Comparison of ENCODE assay signal across 8 mouse cellular contexts in the genomic region with DNA sequence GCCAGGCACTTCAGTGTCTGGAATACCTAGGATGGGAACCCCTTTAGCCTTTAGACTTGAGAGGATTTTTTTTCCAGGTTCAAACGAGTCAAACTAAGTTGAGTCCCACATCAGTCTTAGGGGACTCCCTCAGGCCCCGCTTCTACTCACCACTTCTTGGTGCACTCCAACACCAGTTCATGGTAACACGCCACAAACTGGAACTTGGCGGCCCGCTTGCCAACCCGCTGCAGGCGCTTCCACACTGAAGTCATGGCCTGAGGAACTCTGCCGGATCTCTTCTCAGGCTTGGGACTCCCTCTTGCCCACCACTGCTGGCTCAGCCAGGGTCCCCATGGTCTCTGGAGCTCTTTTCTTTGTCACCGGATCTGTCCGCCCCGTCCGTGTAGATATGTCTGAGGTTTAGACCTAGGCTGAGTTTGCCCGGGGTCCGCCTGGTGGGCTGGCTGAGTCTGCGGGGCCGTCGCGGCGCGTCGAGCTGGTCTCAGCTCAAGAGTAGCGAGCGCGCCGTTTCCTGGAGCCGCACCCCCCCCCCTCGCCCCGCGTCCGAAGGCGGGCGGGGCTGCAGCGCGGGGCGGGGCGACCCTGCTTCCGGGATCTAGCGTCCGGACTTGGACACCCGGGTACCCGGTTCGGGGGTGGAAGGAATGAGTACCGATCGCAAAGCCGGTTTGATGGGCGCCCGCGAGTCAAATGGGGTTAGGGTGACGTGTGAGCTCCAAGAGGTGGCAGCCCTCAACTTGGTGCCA. TPM values are rescaled to one million over a fixed set of nuclear protein-coding genes. Genes with fewer than 3 reads are reported as not detected.
DNase-seq lines count a peak whose midpoint lies in the region; ATAC-seq lines count a peak whose summit lies in the region.

A gene (minus strand): TSS at position 551 of the 749 bp plus-strand sequence.

- ATAC-seq in embryonic facial prominence, embryonic 12.5 days (ENCODE audit: insufficient number of reproducible peaks, insufficient read depth, low FRiP score, low TSS enrichment) = no peak
- ATAC-seq in heart, embryonic 11.5 days (replicated peaks; ENCODE audit: insufficient number of reproducible peaks, low FRiP score, low TSS enrichment) = no peak; the same call in 1 of the 2 replicates
- 0 out of 2 replicates have a peak, but pooled peaks have one; percentile 4 for ATAC-seq in kidney, embryonic 15.5 days (replicated peaks; ENCODE audit: low FRiP score)
- ATAC-seq in liver, embryonic 16.5 days (ENCODE audit: low read depth) = peak; percentile 37
- ATAC-seq in neural tube, embryonic 14.5 days (ENCODE audit: low read depth) = no peak

- H3K4me2 ChIP-seq in embryonic facial prominence, embryonic 12.5 days (replicated peaks) = peak within 1 kb of the TSS; percentile 97
- peak within 1 kb of the TSS; percentile 93 for H3K4me2 ChIP-seq in heart, embryonic 11.5 days
- H3K4me2 ChIP-seq in kidney, embryonic 15.5 days = peak within 1 kb of the TSS; percentile 87
- peak within 1 kb of the TSS; percentile 93 for H3K4me2 ChIP-seq in liver, embryonic 16.5 days (ENCODE audit: low read depth, low read length)
- H3K4me2 ChIP-seq in neural tube, embryonic 14.5 days (ENCODE audit: low read depth, low read length) = peak within 1 kb of the TSS; percentile 99

- H3K4me3 ChIP-seq in embryonic facial prominence, embryonic 12.5 days = peak within 1 kb of the TSS; percentile 89
- H3K4me3 ChIP-seq in heart, embryonic 11.5 days (ENCODE audit: low read depth, low read length) = peak within 1 kb of the TSS; percentile 97
- H3K4me3 ChIP-seq in kidney, embryonic 15.5 days (replicated peaks) = peak within 1 kb of the TSS; percentile 97
- H3K4me3 ChIP-seq in liver, embryonic 16.5 days (ENCODE audit: low read depth, low read length) = peak within 1 kb of the TSS; percentile 92
- peak within 1 kb of the TSS; percentile 73 for H3K4me3 ChIP-seq in neural tube, embryonic 14.5 days (ENCODE audit: low read depth, low read length)

- peaks cover 49% of the 10 kb centered on the region for H3K4me1 ChIP-seq in embryonic facial prominence, embryonic 12.5 days
- peaks cover 52% of the 10 kb centered on the region for H3K4me1 ChIP-seq in heart, embryonic 11.5 days (ENCODE audit: control insufficient read depth, insufficient read depth, low read length)
- peaks cover 66% of the 10 kb centered on the region for H3K4me1 ChIP-seq in kidney, embryonic 15.5 days
- H3K4me1 ChIP-seq in liver, embryonic 16.5 days (ENCODE audit: control insufficient read depth, low read depth, low read length) = peaks cover 61% of the 10 kb centered on the region
- H3K4me1 ChIP-seq in neural tube, embryonic 14.5 days (ENCODE audit: control insufficient read depth, insufficient read depth, low read length) = peaks cover 48% of the 10 kb centered on the region

- peak within 1 kb of the TSS; percentile 59 for H3K27ac ChIP-seq in embryonic facial prominence, embryonic 12.5 days
- peak within 1 kb of the TSS; percentile 91 for H3K27ac ChIP-seq in heart, embryonic 11.5 days (ENCODE audit: low read depth, low read length)
- peak within 1 kb of the TSS; percentile 94 for H3K27ac ChIP-seq in kidney, embryonic 15.5 days
- peak within 1 kb of the TSS; percentile 98 for H3K27ac ChIP-seq in liver, embryonic 16.5 days (ENCODE audit: low read length)
- H3K27ac ChIP-seq in neural tube, embryonic 14.5 days (ENCODE audit: low read depth, low read length) = no peak within 1 kb of the TSS

- H3K36me3 ChIP-seq in embryonic facial prominence, embryonic 12.5 days = peaks cover 35% of the 10 kb centered on the region
- H3K36me3 ChIP-seq in heart, embryonic 11.5 days (ENCODE audit: control insufficient read depth, insufficient read depth, low read length) = peaks cover 18% of the 10 kb centered on the region
- H3K36me3 ChIP-seq in kidney, embryonic 15.5 days = peaks cover 33% of the 10 kb centered on the region
- peaks cover 17% of the 10 kb centered on the region for H3K36me3 ChIP-seq in liver, embryonic 16.5 days (ENCODE audit: control insufficient read depth, insufficient read depth)
- H3K36me3 ChIP-seq in neural tube, embryonic 14.5 days (ENCODE audit: control insufficient read depth, insufficient read depth, low read length) = peaks cover 14% of the 10 kb centered on the region

- H3K27me3 ChIP-seq in embryonic facial prominence, embryonic 12.5 days = no peaks in the 10 kb centered on the region
- no peaks in the 10 kb centered on the region for H3K27me3 ChIP-seq in heart, embryonic 11.5 days (ENCODE audit: control insufficient read depth, insufficient read depth, low read length)
- no peaks in the 10 kb centered on the region for H3K27me3 ChIP-seq in kidney, embryonic 15.5 days
- H3K27me3 ChIP-seq in liver, embryonic 16.5 days (ENCODE audit: control insufficient read depth, insufficient read depth, low read depth, low read length) = no peaks in the 10 kb centered on the region
- H3K27me3 ChIP-seq in neural tube, embryonic 14.5 days (ENCODE audit: control insufficient read depth, insufficient read depth, low read length) = no peaks in the 10 kb centered on the region

- H3K9me3 ChIP-seq in embryonic facial prominence, embryonic 12.5 days = no peaks in the 10 kb centered on the region
- H3K9me3 ChIP-seq in heart, embryonic 11.5 days (replicated peaks; ENCODE audit: control insufficient read depth, low read length) = no peaks in the 10 kb centered on the region
- no peaks in the 10 kb centered on the region for H3K9me3 ChIP-seq in kidney, embryonic 15.5 days (replicated peaks)
- H3K9me3 ChIP-seq in liver, embryonic 16.5 days (replicated peaks; ENCODE audit: control insufficient read depth, low read length) = no peaks in the 10 kb centered on the region
- no peaks in the 10 kb centered on the region for H3K9me3 ChIP-seq in neural tube, embryonic 14.5 days (ENCODE audit: control insufficient read depth, low read length)

- peak; percentile 42 for DNase-seq in right cerebral cortex, postnatal 14 days
- DNase-seq in right cerebral cortex, adult 2 months (ENCODE audit: low spot score in 2 of 2) = no peak
- peak; percentile 71 to 81 for DNase-seq in urinary bladder, postnatal 4 days (ENCODE audit: low spot score in 2 of 2)

- 10% methylated on average over 49 of the region's 49 CpGs for WGBS in embryonic facial prominence, embryonic 12.5 days
- WGBS in heart, embryonic 11.5 days (ENCODE audit: insufficient replicate concordance) = 3% methylated on average over 49 of the region's 49 CpGs
- WGBS in kidney, embryonic 15.5 days = 9% methylated on average over 45 of the region's 49 CpGs
- WGBS in liver, embryonic 16.5 days (ENCODE audit: insufficient replicate concordance) = 2% methylated on average over 43 of the region's 49 CpGs
- WGBS in neural tube, embryonic 14.5 days = 15% methylated on average over 45 of the region's 49 CpGs

- peak within 1 kb of the TSS; percentile 57 for H3K9ac ChIP-seq in embryonic facial prominence, embryonic 12.5 days
- peak within 1 kb of the TSS; percentile 97 for H3K9ac ChIP-seq in heart, embryonic 11.5 days (ENCODE audit: low read depth, low read length)
- H3K9ac ChIP-seq in kidney, embryonic 15.5 days = peak within 1 kb of the TSS; percentile 54
- H3K9ac ChIP-seq in liver, embryonic 16.5 days (ENCODE audit: low read depth, low read length) = peak within 1 kb of the TSS; percentile 98
- H3K9ac ChIP-seq in neural tube, embryonic 14.5 days (replicated peaks; ENCODE audit: low read depth, low read length) = peak within 1 kb of the TSS; percentile 51

RNA-seq across cellular contexts. Expression of the gene that starts here (rescaled TPM):
- 14.4 TPM in 2 replicates for polyA plus RNA-seq in embryonic facial prominence, embryonic 12.5 days (2016; fragmentation: Nextera tagmentation; extraction: Ambion mirVana)
- polyA plus RNA-seq in heart, embryonic 11.5 days (2014; fragmentation: Nextera tagmentation; extraction: Ambion mirVana) = 54.8 and 68.0 TPM in 2 replicates
- polyA plus RNA-seq in kidney, embryonic 15.5 days (2015; fragmentation: Nextera tagmentation; extraction: Ambion mirVana) = 20.5 and 25.9 TPM in 2 replicates
- 104 and 105 TPM in 2 replicates for polyA plus RNA-seq in liver, embryonic 16.5 days (2015; fragmentation: Nextera tagmentation; extraction: Ambion mirVana)
- 7.8 and 8.9 TPM in 2 replicates for polyA plus RNA-seq in neural tube, embryonic 14.5 days (2014; fragmentation: Nextera tagmentation; extraction: Ambion mirVana)

Comparison
In these comparisons a context has a peak if more than half of its experiments do, and no peak if none do; other contexts are left out.
1. DNase-seq: peak in right cerebral cortex, postnatal 14 days (single experiment) and urinary bladder, postnatal 4 days (2 of 2); none in right cerebral cortex, adult 2 months (0 of 2).
2. ATAC-seq: peak in kidney, embryonic 15.5 days (single experiment) and liver, embryonic 16.5 days (single experiment); none in embryonic facial prominence, embryonic 12.5 days (single experiment), heart, embryonic 11.5 days (single experiment) and neural tube, embryonic 14.5 days (single experiment).
3. Peak in every context shown above with its lines, with median percentiles within 50 percentile points of each other: H3K4me2 ChIP-seq, H3K4me3 ChIP-seq and H3K9ac ChIP-seq.